Mouse (Mus musculus) embryo, embryonic 11 days (tissue): ENCODE data around the gene Lman2.

Experiments used
- DNase-seq: peaks from one replicate; pipeline ENCODE4 v3.0.0-alpha.2; 2015

Gene Lman2

DNA sequence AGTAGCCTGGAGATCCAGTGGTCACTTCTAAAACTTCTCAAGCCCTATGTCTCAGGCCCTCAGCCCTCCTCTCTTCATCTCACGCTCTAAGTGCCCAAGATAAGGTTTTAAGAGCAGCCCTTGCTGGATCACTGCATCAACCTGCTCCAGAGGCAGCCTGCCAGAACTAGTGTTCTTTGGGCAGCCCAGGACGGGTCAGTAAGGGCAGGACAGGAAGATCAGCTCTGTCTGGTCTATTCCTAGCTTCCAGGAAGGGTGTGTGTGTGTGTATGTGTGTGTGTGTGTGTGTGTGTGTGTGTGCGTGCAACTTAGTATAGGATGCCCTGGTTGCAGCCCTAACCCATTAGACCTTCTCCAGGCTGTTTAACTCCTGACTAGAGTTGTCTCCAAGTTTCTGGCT lies 7.7 kb upstream of the Lman2 start:
- no peak for DNase-seq

DNA sequence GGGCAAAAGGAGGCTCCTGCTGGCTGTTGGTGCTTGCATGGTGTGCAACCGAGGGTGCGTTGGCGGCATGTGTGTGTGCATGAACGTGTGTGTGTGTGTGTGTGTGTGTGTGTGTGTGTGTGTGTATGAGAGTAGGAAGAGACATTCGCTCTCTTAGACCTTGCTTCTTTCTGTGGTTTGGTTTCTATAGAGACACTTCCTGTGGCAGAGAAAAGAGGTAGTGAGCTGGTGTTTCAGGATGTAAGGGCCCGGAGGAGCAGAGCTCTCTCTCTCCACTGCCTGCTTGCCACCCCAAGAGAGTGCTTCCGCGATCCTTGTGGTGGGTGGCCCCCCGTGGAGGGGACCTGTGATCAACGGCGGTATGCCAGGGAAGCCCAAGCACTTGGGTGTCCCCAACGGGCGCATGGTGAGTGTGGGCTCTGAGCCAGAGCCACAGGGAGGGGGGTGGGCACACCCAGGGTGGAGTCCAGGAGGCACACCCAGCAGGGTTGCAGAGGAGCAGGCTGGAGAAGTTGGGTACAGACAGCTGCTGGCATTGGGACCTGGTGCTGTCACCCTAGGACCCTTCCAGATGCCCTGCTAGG lies 7.0 kb upstream of the Lman2 start, which contains the start of gene Rgs14:
TSS of gene Rgs14 (plus strand) at position 202 of the 584 bp plus-strand sequence.
- DNase-seq: no peak

DNA sequence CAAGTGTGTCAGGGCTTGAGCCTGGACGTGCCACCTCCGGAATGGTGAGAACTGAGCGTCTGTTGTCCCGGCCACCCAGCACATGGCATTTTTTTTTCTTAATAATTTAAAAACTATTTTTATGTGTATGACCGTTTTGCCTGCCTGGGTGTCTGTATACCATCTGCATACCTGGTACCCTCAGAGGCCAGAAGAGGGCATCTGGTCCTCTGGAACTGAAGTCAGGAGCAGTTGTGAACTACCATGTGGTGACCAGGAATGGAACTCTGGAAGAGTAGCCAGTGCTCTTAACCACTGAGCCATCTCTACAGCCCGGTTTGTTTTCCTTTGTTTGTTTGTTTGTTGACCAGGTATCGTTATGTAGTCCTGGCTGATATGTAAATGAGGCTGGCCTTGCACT lies 5.8 kb upstream of the Lman2 start:
- DNase-seq: no peak

DNA sequence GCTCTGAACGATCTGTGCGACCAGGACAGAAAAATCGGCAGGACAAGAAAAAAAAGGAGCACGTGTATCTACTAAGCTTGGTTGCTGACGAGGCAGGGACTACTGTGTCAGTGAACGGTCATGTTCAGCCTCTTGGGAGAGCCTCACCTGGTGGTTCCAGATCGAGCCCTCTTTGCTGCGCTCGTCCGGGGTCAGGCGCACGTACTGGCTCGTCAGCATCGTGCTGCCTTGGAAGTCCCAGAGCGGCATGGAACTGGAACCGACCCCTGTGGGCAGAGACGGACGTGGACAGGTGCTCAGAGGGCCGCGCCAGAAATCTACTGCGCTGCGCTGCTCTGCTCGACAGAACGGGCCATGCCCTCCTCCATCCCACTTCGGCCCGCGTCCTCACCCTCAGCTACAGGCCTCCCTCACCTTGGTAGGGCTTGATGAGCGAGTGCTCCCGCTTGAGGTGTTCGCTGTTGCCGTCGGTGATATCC lies 570 bp downstream of the Lman2 start:
- no peak for DNase-seq

DNA sequence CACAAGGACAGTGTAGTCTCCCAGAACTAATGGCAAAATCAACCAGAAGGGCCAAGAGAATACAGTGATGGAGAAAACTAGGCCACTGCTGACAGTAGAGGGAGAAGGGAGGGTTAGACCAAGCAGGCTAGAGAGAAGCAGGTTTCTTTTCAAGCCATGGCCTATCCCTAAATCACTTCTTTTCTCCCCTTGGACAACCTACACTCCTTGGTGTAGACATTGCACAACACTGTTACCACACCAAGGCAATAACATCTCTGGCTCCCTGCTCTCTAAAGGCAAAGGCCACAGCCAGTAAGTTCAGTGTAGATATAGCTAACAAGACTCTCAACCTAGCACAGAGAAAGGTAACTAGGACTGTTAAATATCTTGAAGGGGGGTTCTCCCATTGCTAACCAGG lies 1.4 kb downstream of the Lman2 start:
- no peak for DNase-seq

DNA sequence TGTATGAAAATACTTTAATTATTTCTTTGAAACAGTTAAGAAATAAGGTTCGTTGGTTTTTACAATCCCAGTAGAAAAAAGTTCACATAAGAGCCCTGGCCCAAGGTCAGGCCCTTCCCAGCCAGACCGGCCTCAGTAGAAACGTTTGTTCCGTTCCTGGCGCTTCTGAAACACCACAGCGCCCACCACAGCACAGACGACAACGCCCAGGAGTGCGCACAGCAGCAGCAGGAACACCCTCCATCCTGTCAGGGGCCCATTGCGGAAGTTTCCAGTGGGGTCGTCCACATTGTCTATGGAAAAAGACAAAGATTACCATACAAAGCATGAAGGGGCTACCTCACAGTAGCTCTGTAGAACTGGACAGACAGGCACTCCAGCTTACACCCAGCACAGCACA lies 15.8 kb downstream of the Lman2 start:
- DNase-seq: no peak

DNA sequence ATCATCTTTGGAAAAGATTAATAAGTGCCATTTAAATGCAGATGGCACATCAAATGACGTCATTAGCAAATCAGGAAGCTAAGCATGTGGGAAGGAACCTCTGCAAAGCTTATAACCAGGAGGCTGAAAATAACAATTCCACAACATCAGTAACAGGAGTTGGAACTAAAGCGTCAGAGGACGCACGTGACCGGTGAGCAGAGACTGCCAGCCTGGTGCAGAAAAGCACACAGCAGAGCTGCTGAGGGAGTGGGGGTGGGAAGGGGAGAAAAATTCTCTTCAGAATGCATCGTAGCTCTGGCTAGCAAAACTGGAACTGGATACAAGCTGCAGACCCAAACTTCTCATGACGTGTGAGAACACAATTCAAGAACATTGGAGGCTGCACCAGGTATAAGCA lies 18.3 kb downstream of the Lman2 start:
- no peak for DNase-seq

DNA sequence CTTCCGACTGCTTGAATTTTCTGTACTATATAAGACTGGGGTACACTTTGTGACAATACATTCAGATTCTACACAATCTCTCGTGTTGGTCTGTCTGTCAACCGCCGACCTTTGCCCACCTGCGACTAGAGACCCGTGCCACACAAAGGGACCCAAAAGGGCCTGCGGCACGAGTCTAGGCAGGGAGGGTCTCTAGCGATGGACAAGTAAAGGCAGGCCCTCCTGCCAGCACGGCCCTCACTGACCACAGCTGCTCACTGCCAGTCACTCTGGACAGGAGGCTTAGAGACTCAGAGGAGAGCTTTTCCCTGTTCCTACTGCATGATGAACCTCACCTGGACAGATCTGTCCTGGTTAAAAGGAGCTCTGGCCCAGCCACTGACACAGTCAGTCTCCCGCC lies 20.1 kb downstream of the Lman2 start:
- DNase-seq: no peak

DNA sequence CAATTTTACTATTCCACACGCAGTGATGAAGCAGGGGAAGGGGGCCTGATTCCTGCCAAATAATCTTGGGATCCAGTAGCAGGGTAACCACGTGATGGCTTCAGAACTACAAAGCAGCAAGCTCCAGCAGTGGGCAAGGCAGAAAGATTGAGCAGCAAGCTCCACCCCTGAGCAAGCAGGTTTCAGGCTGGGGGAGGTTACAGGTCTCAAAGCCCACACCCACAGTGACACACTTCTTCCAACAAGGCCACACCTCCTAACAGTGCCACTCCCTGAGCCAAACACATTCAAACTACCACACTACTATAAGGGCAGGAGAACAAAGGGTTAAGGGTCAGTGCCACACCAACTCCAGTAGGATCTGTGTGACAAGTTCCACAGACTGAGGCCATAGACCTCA lies 23.3 kb downstream of the Lman2 start:
- DNase-seq: no peak

DNA sequence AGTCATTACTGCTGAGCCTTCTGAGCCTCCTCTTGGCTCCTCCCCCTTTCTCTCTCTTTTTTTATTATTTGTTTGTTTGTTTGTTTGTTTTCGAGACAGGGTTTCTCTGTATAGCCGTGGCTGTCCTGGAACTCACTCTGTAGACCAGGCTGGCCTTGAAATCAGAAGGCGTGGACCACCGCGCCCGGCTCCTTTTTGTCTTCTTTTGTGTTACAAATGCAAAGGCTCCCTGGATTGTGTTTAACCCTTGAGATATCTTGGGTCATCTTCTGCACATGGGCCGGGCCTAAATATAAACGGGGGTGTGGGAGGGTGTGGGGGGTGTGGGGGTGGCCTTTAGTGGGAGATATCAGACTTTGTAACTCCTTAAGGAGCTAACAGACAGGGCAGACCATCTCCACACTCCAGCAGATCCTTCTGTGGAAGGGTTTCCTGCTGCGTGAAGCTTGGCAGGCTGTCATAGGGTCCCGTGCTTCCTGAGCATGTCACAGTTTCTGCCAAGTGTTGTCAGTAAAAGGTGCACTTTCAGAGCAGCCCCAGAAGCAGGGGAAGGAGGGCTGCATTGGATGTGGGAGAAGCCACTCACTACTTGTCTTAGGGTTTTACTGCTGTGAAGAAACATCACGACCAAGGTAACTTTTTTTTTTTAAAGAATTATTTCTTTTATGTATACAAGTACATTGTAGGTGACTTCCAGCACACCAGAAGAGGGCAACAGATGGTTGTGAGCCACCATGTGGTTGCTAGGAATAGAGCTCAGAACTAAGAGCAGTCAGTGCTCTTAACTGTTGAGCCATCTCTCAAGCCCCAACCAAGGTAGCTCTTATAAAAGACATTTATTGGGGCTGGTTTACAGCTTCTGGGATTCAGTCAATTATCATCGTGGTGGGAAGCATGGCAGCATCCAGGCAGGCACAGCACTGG lies 24.2 kb downstream of the Lman2 start:
- DNase-seq: no peak

DNA sequence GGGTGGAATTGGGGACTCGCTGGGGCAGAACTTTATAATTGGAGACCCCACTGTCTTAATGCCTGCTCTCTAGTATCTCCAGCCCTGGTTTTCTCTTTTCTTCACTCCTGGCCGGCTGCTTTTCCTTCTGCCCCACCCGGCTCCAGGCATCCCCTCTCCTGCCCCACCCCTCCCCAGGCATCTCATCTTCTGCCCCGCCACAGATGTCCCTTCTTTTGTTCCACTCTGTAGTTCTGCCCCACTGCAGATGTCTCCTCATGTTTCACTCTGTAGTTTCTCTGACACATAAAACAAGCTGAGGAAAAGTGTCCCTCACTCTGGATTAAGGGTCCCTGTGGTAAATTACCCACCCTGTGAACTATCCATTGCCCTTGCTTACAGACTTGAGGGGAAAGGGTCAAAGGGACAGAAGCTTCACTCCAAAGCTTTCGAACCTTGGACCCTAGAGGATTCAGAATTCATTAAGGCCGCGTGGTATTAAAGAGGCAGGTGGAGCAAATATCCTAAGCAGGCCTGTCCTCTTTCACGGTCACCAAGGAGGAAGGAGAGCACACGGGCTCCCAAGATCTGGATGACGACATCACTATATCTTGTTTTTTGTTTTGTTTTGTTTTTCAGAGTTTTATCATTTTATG lies 25.1 kb downstream of the Lman2 start:
- DNase-seq: no peak

DNA sequence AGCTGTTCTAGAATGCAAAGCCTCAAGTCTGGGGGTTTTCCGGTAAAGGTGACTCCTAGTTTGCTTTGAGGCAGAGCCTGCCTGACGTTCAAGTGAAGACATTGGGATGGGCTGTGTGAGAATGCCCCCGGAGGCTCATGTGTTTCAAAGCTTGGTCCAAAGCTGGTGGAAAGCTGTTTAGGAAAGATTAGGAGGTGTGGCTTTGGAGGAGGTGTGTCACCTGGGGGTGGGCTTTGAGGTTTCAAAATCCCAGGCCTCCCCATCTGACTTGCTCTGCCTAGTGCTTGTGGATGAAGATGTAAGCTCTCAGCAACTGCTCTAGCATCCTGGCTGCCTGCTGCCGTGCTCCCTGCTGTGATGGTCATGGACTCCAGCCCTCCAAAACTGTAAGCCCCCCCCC lies 26.9 kb downstream of the Lman2 start:
- DNase-seq: no peak

DNA sequence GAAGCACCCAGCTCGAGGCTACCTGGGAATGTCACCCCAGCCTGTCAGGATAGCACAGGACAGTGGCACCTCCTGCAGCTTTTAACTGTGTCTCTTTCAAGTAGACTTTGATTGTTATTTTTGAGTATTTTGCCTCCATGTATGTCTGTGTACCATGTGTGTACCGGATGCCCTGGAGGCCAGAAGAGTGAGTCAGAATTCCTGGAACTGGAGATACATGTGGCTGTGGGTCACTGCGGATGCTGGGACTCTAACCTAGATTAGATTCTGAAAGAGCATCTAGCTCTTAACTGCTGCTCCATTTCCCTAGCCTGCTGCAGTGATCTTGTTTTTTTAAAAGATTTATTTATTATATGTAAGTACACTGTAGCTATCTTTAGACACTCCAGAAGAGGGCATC lies 30.3 kb downstream of the Lman2 start:
- DNase-seq: no peak

DNA sequence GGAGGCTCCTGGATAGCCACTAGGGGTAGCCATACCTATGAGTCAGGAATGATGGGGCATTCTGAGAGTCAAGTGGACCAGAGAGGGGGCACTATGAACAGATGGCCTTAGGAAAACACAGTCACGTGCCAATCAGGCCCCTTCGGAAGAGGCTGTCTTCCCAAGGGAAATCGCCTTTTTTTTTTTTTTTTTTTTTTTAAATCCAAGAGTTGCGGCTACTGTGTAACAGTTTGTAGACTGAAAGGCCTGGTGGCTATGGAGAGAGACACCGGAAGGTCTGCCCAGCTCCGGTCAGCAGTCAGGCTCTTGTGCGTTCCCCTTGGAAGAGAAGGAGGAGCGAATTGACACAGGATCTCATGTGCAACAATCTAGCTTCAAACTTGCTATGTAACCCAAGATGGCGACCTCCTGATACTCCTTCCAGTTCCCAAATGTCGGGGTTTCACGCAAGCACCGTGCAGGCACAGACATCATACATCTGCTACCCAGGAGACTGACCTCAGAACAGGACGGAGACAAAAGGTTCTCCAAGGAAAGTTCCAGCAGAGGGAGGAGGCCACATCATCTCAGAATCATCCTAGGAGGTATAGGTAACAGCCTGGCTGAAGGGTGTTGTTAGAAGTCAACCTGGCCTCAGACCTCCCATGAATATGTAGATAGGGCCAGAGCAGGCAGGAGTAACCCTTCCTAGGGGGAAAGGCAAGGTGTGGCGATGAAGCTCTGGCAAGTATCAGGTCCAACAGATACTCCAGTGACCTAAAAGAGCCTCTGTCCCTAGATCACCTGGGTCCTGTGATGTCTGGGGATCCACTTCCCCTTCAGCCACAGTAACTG lies 31.8 kb downstream of the Lman2 start:
- DNase-seq: peak; percentile 11

DNA sequence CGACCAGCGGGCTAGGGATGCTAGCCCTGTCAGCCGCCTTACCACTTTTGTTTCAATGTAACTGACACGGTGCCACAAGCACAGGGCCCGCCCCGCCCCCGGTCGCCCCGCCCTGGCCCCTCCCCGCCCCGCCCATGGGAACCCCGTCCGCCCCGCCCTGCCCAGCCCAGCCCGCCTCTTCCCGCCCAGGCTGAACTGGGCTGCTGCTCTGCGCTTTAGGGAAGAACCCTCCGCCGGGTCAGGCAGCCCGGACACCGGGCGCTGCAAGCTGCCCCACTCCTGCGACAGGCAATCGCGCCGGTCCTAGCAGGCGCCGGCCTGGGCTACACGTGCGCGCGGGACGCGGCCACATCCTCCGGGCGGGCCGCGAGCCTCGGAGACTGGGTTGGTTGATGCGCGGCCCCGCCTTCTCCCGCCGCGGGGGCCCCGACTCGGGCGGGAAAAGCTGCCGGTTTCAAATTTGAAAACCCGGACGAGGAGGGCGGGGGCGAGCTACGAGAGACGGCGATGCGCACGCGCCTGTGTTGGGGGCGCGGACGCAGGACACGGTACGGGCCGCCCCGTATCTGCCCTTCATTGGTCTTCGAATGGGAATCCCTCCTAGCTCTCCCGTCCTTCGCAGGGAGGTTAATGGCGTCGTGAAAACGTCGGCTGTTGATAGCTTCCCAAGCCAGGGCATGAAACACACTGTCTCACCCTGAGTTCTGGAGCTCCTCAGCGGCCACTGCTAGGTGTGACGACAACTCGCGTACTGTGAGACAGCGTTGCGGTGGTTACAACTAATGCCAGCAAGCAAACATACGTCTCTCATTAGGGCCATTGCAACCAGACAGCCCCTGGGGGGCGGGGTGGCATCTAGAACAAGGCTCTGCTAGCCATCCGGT lies 32.7 kb downstream of the Lman2 start, which contains the start of gene Mxd3:
TSS of gene Mxd3 (minus strand) at position 141 of the 884 bp plus-strand sequence.
- DNase-seq: peak; percentile 95

DNA sequence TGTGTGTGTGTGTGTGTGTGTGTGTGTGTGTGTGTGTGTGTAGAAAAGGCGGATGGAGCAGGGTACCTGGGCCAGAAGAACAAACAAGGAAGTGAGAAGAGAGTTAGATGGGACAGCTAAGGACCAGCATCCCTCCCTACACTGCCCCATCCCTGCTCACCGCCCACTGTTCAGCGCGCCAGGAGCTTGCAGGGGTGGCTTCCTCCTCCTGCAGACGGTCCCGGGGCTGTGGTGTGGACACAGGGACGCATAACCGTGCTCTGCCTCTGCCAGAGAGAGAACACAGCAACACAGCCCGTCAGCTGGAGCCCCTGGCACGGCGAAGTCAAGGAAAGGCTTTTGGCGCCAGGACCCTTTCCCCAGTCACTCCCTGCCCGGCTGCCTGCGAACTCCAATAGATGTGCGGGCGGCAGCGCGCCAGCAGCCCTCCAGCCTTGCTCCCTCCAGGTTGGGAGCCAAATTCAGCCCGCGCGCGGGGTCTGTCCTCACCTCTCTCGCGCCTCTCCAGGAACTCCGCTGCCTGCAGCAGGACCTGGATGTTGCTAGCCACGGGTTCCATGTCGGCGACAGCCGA lies 33.4 kb downstream of the Lman2 start:
- DNase-seq: no peak

DNA sequence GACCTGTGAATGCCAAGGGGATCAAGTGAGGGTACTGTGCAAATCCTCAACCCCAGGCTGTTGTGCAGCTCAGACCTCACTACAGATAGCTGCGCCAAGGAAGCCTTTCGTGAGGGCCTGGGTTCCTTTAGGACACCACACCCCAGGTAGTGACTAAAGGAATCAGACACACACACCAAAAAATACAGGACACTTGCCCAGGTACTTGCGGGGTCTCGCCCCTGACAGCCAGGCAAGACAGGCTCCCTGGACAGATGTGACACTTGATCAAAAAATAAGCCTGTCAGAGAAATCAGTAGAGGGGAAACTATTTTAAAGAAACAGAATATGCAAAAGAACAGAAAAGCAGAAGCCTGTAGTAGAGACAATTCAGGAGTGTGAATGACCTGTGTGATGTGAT lies 33.9 kb downstream of the Lman2 start:
- no peak for DNase-seq

DNA sequence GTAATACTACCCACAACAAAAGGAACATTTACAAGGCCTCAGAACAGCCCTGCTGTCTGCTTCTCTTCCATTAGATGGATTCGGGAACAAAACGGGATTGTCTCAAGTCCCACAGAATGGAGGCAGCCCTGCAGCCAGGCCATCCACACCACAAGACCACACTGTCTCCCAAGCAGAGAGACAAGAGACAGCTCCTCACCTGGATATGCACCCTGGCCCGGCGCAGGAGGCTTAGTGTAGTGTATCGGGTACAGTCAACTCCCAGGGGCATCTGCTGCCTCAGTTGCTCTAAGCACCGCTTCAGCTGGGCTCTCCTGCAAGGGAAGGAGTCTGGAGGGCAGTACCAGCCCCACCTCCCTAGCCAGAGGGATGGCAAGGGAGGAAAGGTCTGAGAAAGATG lies 34.4 kb downstream of the Lman2 start:
- DNase-seq: no peak

DNA sequence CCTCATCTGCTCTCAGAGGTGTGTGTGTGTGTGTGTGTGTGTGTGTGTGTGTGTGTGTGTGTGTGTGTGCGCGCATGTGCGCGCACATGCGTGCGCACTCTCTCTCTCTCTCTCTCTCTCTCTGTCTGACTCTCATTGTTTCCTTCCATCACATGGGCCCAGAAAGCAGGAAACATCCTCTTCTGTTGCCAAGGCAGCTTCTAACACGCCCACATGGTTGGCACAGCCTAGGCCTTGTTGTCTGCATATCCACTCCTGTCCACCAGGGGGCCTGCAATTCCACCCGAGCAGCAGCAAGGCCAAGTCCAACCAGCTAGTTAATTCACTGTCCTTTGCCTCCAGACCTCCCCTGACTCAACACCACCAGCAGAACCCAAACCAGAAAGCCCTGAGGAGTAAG lies 35.0 kb downstream of the Lman2 start:
- peak; percentile 81 for DNase-seq

DNA sequence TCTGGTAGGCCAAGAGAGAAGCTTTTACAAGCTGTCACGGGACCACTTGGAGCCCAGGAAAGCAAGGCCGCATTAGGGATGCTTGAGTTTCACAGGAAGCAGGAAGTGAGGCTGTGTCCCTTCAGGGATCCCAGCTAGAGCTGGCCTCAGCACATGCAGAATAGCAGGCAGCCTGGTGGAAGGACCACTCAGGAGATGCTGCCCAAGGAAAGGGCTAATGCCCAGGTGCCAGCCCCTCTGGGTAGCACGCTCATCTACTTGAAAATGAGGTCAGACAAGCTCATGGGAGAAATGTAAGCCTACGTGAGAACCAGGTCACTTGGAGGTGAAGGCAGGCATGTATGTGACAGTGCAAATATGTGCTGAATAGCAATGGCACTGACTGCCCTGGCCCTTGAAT lies 35.4 kb downstream of the Lman2 start:
- DNase-seq: peak; percentile 14

DNA sequence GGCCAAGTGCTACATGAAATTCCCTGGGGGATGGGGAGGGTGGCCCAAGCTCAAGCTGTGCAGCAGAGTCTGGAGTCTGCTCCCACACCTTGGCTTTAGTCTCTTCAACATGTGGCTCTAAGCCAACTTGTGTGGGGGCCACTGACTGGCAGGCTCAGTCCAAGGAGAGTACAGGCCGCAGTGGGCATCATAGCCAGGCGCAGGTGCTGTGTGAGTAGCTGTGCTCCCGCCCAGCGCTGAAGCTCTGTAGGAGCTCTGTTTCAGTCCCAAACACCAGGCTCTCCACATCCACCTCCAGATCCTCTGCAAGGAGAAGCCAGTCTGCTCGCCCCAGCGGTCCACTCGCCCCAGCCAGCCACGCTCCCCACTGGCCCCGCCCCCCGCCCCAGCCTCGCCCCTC lies 37.0 kb downstream of the Lman2 start:
- no peak for DNase-seq
